Mouse (Mus musculus) spleen, adult 2 months (tissue): ENCODE measurements at regions not wholly inside any gene's neighbourhood (a gene's known extent, or its start where the extent isn't known, plus 50 kb on each side); places are given as distances from the start of the nearest gene placed in this dataset.

Experiments used
- CTCF ChIP-seq: fragments of 200-500 bp; IDR thresholded peaks from 2 replicates; pipeline ENCODE4 v1.5.1; 2011; ENCODE audit warnings: mild to moderate bottlenecking, inconsistent platforms; ENCODE audit not compliant: insufficient read depth, insufficient read length, insufficient replicate concordance; ENCODE audit errors: extremely low read depth
- POLR2A ChIP-seq: fragments of 200-500 bp; IDR thresholded peaks from 2 replicates; pipeline ENCODE4 v1.6.1; 2011; ENCODE audit warnings: low read depth, low read length, inconsistent platforms

DNA sequence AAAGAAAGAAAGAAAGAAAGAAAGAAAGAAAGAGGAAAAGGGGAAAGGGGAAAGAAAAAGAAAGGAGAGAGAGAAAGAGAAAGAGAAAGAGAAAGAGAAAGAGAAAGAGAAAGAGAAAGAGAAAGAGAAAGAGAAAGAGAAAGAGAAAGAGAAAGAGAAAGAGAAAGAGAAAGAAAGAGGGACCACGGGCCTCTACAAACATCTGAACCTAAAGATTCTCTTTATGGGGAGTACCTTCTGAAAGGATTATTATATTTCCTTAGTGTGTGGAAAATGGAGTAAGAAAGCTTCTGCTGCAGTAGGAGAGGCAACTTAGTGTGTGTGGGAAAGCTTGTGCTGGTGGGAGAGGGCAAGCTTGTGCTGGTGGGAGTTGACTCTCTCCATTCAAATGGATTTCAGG lies 147.1 kb downstream of the Cth start:
- TF ChIP-seq POLR2A (no peak), CTCF (no peak)
